Mouse (Mus musculus): ENCODE measurements around the gene Wdr90. TPM values are rescaled to one million over a fixed set of nuclear protein-coding genes. Genes with fewer than 3 reads are reported as not detected.

Gene Wdr90
- polyA plus RNA-seq, 1 experiment from 2014 or later: 21.0 TPM

DNA sequence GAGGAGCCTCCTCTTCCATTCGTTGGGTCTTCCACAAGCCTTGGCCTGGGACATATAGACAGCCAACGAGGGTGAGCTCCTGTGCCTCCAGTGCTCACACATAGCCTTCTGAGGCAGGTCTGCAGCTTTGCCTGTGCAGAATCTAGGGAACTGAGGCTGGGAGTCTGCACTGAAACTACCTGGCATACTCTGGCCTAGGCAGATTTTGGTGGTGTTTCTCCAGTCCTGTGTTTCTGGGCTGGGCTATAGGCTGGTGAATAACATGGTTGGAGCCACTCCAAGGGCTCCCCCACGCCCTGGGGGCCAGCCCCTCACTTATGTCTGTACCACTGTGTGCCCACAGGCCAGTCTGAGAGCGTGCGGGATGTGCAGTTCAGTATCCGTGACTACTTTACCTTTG, 36.0 kb downstream of the Wdr90 start:
- H3K4me2 ChIP-seq: no peak overlapping the region
- WGBS: 87% methylated on average over 6 of the region's 6 CpGs
- peaks cover 6% of the 10 kb centered on the region; the same call in 1 of the 2 replicates for H3K36me3 ChIP-seq
- no peak overlapping the region for H3K9ac ChIP-seq
- ATAC-seq (ENCODE audit: insufficient read depth, low FRiP score, low read depth): no peak
- H3K4me1 ChIP-seq: peaks cover 41% of the 10 kb centered on the region
- no peaks in the 10 kb centered on the region for H3K9me3 ChIP-seq
- no peak overlapping the region for H3K27ac ChIP-seq
- H3K4me3 ChIP-seq (replicated peaks): no peak overlapping the region
- H3K27me3 ChIP-seq (replicated peaks): peaks cover 8% of the 10 kb centered on the region

- ATAC-seq (ENCODE audit: insufficient read depth, low FRiP score, low read depth): no peak
- Histone ChIP-seq H3K4me3 (replicated peaks) (peak overlapping the region; percentile 60), H3K9me3 (no peaks in the 10 kb centered on the region), H3K36me3 (peaks cover 6% of the 10 kb centered on the region; the same call in 1 of the 2 replicates), H3K9ac (no peak overlapping the region), H3K4me2 (peak overlapping the region; percentile 71), H3K4me1 (peaks cover 33% of the 10 kb centered on the region), H3K27me3 (replicated peaks) (peaks cover 15% of the 10 kb centered on the region), H3K27ac (no peak overlapping the region)
- WGBS: 68% methylated on average over 16 of the region's 17 CpGs
Observed at GRCm38 (mm10) chr17:25824362-25825142, 36.7 kb downstream of the Wdr90 start.

- Histone ChIP-seq H3K36me3 (peaks cover 6% of the 10 kb centered on the region; the same call in 1 of the 2 replicates), H3K4me2 (peak within 1 kb of the TSS; percentile 71), H3K27me3 (replicated peaks) (peaks cover 26% of the 10 kb centered on the region), H3K27ac (no peak within 1 kb of the TSS), H3K4me1 (peaks cover 33% of the 10 kb centered on the region), H3K4me3 (replicated peaks) (peak within 1 kb of the TSS; percentile 60), H3K9ac (peak within 1 kb of the TSS; percentile 25; the same call in 1 of the 2 replicates), H3K9me3 (no peaks in the 10 kb centered on the region)
- ATAC-seq (ENCODE audit: insufficient read depth, low FRiP score, low read depth): peak; percentile 65
- under 1% methylated on average over 18 of the region's 18 CpGs for WGBS
Observed at GRCm38 (mm10) chr17:25823452-25823851, 37.8 kb downstream of the Wdr90 start, which contains the start of gene Wdr24. Gene Wdr24, plus strand, starts transcription at chr17:25823627.

DNA sequence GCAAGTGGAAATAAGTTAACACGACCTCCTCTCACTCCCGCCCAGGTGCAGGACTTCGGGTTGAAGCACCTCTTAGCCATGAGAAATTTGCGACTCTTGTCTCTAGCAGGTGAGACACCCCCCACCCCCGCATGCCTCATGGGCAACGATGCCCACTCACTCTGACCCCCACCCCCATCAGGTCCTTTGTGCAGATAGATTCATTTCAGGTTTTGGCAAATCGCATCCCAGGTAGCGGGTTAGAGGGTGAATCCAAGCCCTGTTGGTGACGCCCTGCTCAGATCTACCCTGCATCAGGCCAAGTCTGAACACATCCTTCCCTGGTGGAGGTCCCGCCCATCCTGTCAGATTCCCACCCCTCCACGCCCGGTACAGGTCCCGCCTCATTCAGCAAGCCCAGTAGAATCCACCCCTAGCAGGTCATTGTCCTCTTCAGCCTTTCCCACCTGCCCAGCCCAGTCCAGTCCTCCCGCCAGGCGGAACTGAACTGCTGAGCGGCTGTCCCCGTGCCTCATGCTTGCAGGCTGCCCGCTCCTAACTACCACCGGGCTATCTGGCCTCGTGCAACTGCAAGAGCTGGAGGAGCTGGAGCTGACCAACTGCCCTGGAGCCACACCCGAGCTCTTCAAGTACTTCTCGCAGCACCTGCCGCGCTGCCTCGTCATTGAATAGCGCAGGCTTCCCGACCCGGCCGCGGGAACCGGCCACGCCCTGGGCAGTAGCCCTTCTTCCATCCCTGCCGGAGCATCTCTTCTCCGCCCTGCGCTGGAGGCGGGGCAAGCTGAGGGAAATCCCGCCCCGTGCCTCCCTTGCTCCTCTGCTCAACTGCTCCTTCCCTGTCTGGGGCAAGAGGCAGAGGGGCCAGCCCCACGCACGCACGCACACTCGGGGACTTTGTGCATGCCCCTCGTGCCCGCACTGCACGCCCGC, 42.2 kb downstream of the Wdr90 start:
- peak overlapping the region; percentile 46 for H3K4me2 ChIP-seq
- ATAC-seq (ENCODE audit: insufficient read depth, low FRiP score, low read depth): peak; percentile 24; the same call in 1 of the 2 replicates
- peak overlapping the region; percentile 17; the same call in 1 of the 2 replicates for H3K4me3 ChIP-seq (replicated peaks)
- no peak overlapping the region for H3K27ac ChIP-seq
- H3K9me3 ChIP-seq: no peaks in the 10 kb centered on the region
- peaks cover 8% of the 10 kb centered on the region for H3K4me1 ChIP-seq
- H3K9ac ChIP-seq: no peak overlapping the region
- H3K36me3 ChIP-seq: no peaks in the 10 kb centered on the region
- H3K27me3 ChIP-seq (replicated peaks): peaks cover 37% of the 10 kb centered on the region
- WGBS: 7% methylated on average over 46 of the region's 46 CpGs

- Histone ChIP-seq H3K4me1 (peaks cover 11% of the 10 kb centered on the region; the same call in 1 of the 2 replicates), H3K27ac (no peak overlapping the region), H3K4me2 (no peak overlapping the region), H3K4me3 (replicated peaks) (no peak overlapping the region), H3K36me3 (no peaks in the 10 kb centered on the region), H3K27me3 (replicated peaks) (peaks cover 44% of the 10 kb centered on the region), H3K9ac (no peak overlapping the region), H3K9me3 (no peaks in the 10 kb centered on the region)
- WGBS: 81% methylated on average over 11 of the region's 11 CpGs
- ATAC-seq (ENCODE audit: insufficient read depth, low FRiP score, low read depth): no peak
Observed at GRCm38 (mm10) chr17:25817662-25818061, 43.6 kb downstream of the Wdr90 start.

- peak overlapping the region; percentile 30 for H3K4me2 ChIP-seq
- WGBS: 2% methylated on average over 20 of the region's 20 CpGs
- peak; percentile 42 for ATAC-seq (ENCODE audit: insufficient read depth, low FRiP score, low read depth)
Observed at GRCm38 (mm10) chr17:25813471-25813870, 47.8 kb downstream of the Wdr90 start.

GRCm38 (mm10) chr17:25810890-25811289, 50.4 kb downstream of the Wdr90 start:
- Histone ChIP-seq H3K36me3 (no peaks in the 10 kb centered on the region), H3K4me2 (no peak overlapping the region), H3K27ac (no peak overlapping the region), H3K27me3 (replicated peaks) (peaks cover 45% of the 10 kb centered on the region), H3K9ac (no peak overlapping the region), H3K9me3 (no peaks in the 10 kb centered on the region), H3K4me1 (peaks cover 9% of the 10 kb centered on the region; the same call in 1 of the 2 replicates), H3K4me3 (replicated peaks) (no peak overlapping the region)
- 71% methylated on average over 4 of the region's 4 CpGs for WGBS
- no peak for ATAC-seq (ENCODE audit: insufficient read depth, low FRiP score, low read depth)

More at GRCm38 (mm10) chr17:25813471-25813870, 47.8 kb downstream of the Wdr90 start:
- Histone ChIP-seq H3K4me1 (peaks cover 9% of the 10 kb centered on the region; the same call in 1 of the 2 replicates), H3K36me3 (no peaks in the 10 kb centered on the region), H3K27ac (no peak overlapping the region), H3K27me3 (replicated peaks) (peaks cover 48% of the 10 kb centered on the region), H3K9ac (no peak overlapping the region), H3K9me3 (no peaks in the 10 kb centered on the region), H3K4me3 (replicated peaks) (no peak overlapping the region)

- H3K27me3 ChIP-seq (replicated peaks): peaks cover 48% of the 10 kb centered on the region
- H3K4me1 ChIP-seq: peaks cover 9% of the 10 kb centered on the region; the same call in 1 of the 2 replicates
- no peaks in the 10 kb centered on the region for H3K36me3 ChIP-seq
- H3K27ac ChIP-seq: no peak overlapping the region
- WGBS: 10% methylated on average over 25 of the region's 25 CpGs
- H3K4me2 ChIP-seq: peak overlapping the region; percentile 98
- H3K9ac ChIP-seq: peak overlapping the region; percentile 16; the same call in 1 of the 2 replicates
- ATAC-seq (ENCODE audit: insufficient read depth, low FRiP score, low read depth): no peak
- H3K4me3 ChIP-seq (replicated peaks): peak overlapping the region; percentile 66
- H3K9me3 ChIP-seq: no peaks in the 10 kb centered on the region
Observed at GRCm38 (mm10) chr17:25809606-25810340, 51.5 kb downstream of the Wdr90 start.

- Histone ChIP-seq H3K36me3 (no peaks in the 10 kb centered on the region), H3K27ac (peak within 1 kb of the TSS; percentile 16; the same call in 1 of the 2 replicates), H3K27me3 (replicated peaks) (peaks cover 49% of the 10 kb centered on the region), H3K4me3 (replicated peaks) (peak within 1 kb of the TSS; percentile 66), H3K4me2 (peak within 1 kb of the TSS; percentile 98), H3K9ac (peak within 1 kb of the TSS; percentile 22), H3K9me3 (no peaks in the 10 kb centered on the region), H3K4me1 (peaks cover 9% of the 10 kb centered on the region; the same call in 1 of the 2 replicates)
- under 1% methylated on average over 90 of the region's 100 CpGs for WGBS
- ATAC-seq (ENCODE audit: insufficient read depth, low FRiP score, low read depth): peak; percentile 83
Observed at GRCm38 (mm10) chr17:25808789-25809605, 52.3 kb downstream of the Wdr90 start, which contains the start of gene Fbxl16. Gene Fbxl16, plus strand, starts transcription at chr17:25809085.

- no peaks in the 10 kb centered on the region for H3K9me3 ChIP-seq
- ATAC-seq (ENCODE audit: insufficient read depth, low FRiP score, low read depth): no peak
- peaks cover 47% of the 10 kb centered on the region for H3K27me3 ChIP-seq (replicated peaks)
- H3K4me1 ChIP-seq: peaks cover 5% of the 10 kb centered on the region; the same call in 1 of the 2 replicates
- no peak overlapping the region for H3K9ac ChIP-seq
- H3K27ac ChIP-seq: no peak overlapping the region
- H3K4me2 ChIP-seq: peak overlapping the region; percentile 98
- no peaks in the 10 kb centered on the region for H3K36me3 ChIP-seq
- no peak overlapping the region; the same call in 1 of the 2 replicates for H3K4me3 ChIP-seq (replicated peaks)
- WGBS: 35% methylated on average over 5 of the region's 5 CpGs
Observed at GRCm38 (mm10) chr17:25808028-25808427, 53.3 kb downstream of the Wdr90 start.

All from stomach, embryonic 15.5 days (tissue).